Mouse (Mus musculus): ENCODE data around the gene Acat2. TPM values are rescaled to one million over a fixed set of nuclear protein-coding genes. Genes with fewer than 3 reads are reported as not detected.

Gene Acat2
- total and polyA plus RNA-seq, 3 experiments, result 48.6 to 128 (median 58.6) TPM

- in situ Hi-C loops (cut with MboI; ENCODE audit: low pct_ligation_motif_present, low pct_unique_long_range_greater_than_20kb, low sequenced_read_pairs) (no loop called here), dilution Hi-C loops (cut with MboI; ENCODE audit: extremely low pct_ligation_motif_present, extremely low pct_unique_long_range_greater_than_20kb, low sequenced_read_pairs) (no loop called here)
- Histone ChIP-seq H3K9me3 (replicated peaks; ENCODE audit: low read length) (no peaks in the 10 kb centered on the region), H3K79me2 (replicated peaks; ENCODE audit: control insufficient read depth, extremely low read depth, insufficient read depth, poor library complexity, severe bottlenecking) (no peaks in the 10 kb centered on the region; the same call in 1 of the 2 replicates), H3K27ac (ENCODE audit: insufficient read depth, low read depth) (no peak overlapping the region), H3K4me1 (ENCODE audit: control insufficient read depth in 1 of 2, insufficient read depth in 2 of 2) (peaks cover 0 to 13% of the 10 kb centered on the region in 2 experiments; a peak in 2 of 4 replicates), H3K9ac (ENCODE audit: insufficient read depth, low read depth) (no peak overlapping the region), H3K4me2 (ENCODE audit: insufficient read depth, low read depth, poor library complexity, severe bottlenecking) (no peak overlapping the region), H3K4me3 (replicated peaks in 1 of 3; ENCODE audit: low read depth in 2 of 3, low read length in 2 of 3, poor library complexity in 1 of 3) (no peak overlapping the region), H3K27me3 (replicated peaks) (no peaks in the 10 kb centered on the region), H3K36me3 (replicated peaks in 1 of 2; ENCODE audit: control insufficient read depth in 1 of 2, insufficient read depth in 1 of 2, low read length in 1 of 2) (no peaks in the 10 kb centered on the region)
- peak; percentile 49 for DNase-seq (ENCODE audit: extremely low read depth)
- TF ChIP-seq UBTF (IDR thresholded peaks at IDR 0.05; ENCODE audit: low read depth, low read length) (no peak), RCOR1 (conservative IDR thresholded peaks at IDR 0.05; ENCODE audit: low read depth, low read length) (no peak), TBP (conservative IDR thresholded peaks at IDR 0.05; ENCODE audit: low read depth, low read length) (no peak), IRF4 (IDR thresholded peaks at IDR 0.05; ENCODE audit: low read depth, low read length) (no peak), ZMIZ1 (IDR thresholded peaks at IDR 0.05; ENCODE audit: low read depth, low read length) (no peak), POLR2A (IDR thresholded peaks at IDR 0.05; ENCODE audit: low read depth, low read length) (no peak), EP300 (IDR thresholded peaks at IDR 0.05; ENCODE audit: low read length) (no peak), RAD21 (IDR thresholded peaks at IDR 0.05; ENCODE audit: low read depth, low read length) (peak; percentile 64), USF2 (conservative IDR thresholded peaks at IDR 0.05; ENCODE audit: low read depth, low read length) (no peak), MAFK (IDR thresholded peaks at IDR 0.05; ENCODE audit: insufficient replicate concordance, low read length) (no peak), ETS1 (conservative IDR thresholded peaks at IDR 0.05; ENCODE audit: low read depth, low read length) (no peak), ZNF384 (IDR thresholded peaks at IDR 0.05; ENCODE audit: low read depth, low read length) (no peak), NRF1 (IDR thresholded peaks at IDR 0.05; ENCODE audit: low read depth, low read length) (no peak), MEF2A (IDR thresholded peaks at IDR 0.05; ENCODE audit: borderline replicate concordance, low read depth, low read length) (no peak), MAZ (IDR thresholded peaks at IDR 0.05; ENCODE audit: low read depth, low read length) (no peak), MYC (IDR thresholded peaks at IDR 0.05; ENCODE audit: low read depth, low read length) (no peak), USF1 (IDR thresholded peaks at IDR 0.05; ENCODE audit: low read depth, low read length) (no peak), SIN3A (IDR thresholded peaks at IDR 0.05; ENCODE audit: low read length) (no peak), MAX (IDR thresholded peaks at IDR 0.05; ENCODE audit: low read length) (peak; percentile 68), JUN (IDR thresholded peaks at IDR 0.05; ENCODE audit: insufficient read depth, low read depth, low read length) (no peak), KAT2A (IDR thresholded peaks at IDR 0.05; ENCODE audit: insufficient replicate concordance, low read length) (no peak), POLR2AphosphoS2 (IDR thresholded peaks at IDR 0.05; ENCODE audit: low read depth, low read length) (no peak), E2F4 (IDR thresholded peaks at IDR 0.05; ENCODE audit: insufficient replicate concordance, low read depth, low read length) (no peak), PAX5 (IDR thresholded peaks at IDR 0.05; ENCODE audit: low read length) (no peak), MXI1 (IDR thresholded peaks at IDR 0.05; ENCODE audit: low read depth, low read length) (no peak), ZKSCAN1 (IDR thresholded peaks at IDR 0.05; ENCODE audit: borderline replicate concordance, low read depth, low read length) (no peak), HCFC1 (IDR thresholded peaks at IDR 0.05; ENCODE audit: low read depth, low read length) (no peak), TCF12 (IDR thresholded peaks at IDR 0.05; ENCODE audit: low read depth, low read length) (no peak), CHD1 (IDR thresholded peaks at IDR 0.05; ENCODE audit: low read depth, low read length) (no peak), GABPA (IDR thresholded peaks at IDR 0.05; ENCODE audit: insufficient replicate concordance, low read depth, low read length) (no peak), SMC3 (IDR thresholded peaks at IDR 0.05; ENCODE audit: low read depth, low read length) (peak; percentile 76), ZC3H11A (IDR thresholded peaks at IDR 0.05; ENCODE audit: low read depth, low read length) (no peak), BHLHE40 (IDR thresholded peaks at IDR 0.05; ENCODE audit: low read depth, low read length) (no peak), JUND (conservative IDR thresholded peaks at IDR 0.05; ENCODE audit: low read depth, low read length) (no peak), NELFE (IDR thresholded peaks at IDR 0.05; ENCODE audit: low read depth, low read length) (0 out of 2 replicates have a peak, but pooled peaks have one; percentile 17), CTCF (conservative IDR thresholded peaks at IDR 0.05 in 1 of 2, IDR thresholded peaks at IDR 0.05 in 1 of 2; ENCODE audit: low read depth in 2 of 2, low read length in 2 of 2) (peak; percentile 55 to 83; a peak in 3 of 4 replicates), ELF1 (IDR thresholded peaks at IDR 0.05; ENCODE audit: low read depth, low read length) (no peak), CHD2 (IDR thresholded peaks at IDR 0.05; ENCODE audit: low read length) (no peak)
Measured at GRCm38 (mm10) chr17:12996345-12996744, 35.8 kb upstream of the Acat2 start.

Data from CH12.LX (cell line).